In genomic region chr7:51434865-51435264, GRCm38 (mm10) we compare ENCODE assay signal across 10 mouse cellular contexts.
A peak's percentile ranks its signal among the peaks of the same experiment; 100 is the strongest.
DNase-seq lines count a peak whose midpoint lies in the region; ATAC-seq and TF ChIP-seq lines count a peak whose summit lies in the region.
"Had no signal": no experiment of that assay in that cellular context is flagged by ENCODE, and none has a peak within 500 bp of the region (broad histone marks: within the 10 kb centered on the region; RNA-seq: fewer than 3 reads in every experiment).

No protein-coding gene starts in this region.

- DNase-seq in kidney, postnatal 10 days = peak; percentile 42
- DNase-seq in ES-CJ7 (ENCODE audit: low read depth, low spot score) (peak; percentile 25), adipocyte (ENCODE audit: low spot score) (peak; percentile 49)
- DNase-seq in limb, embryonic 14.5 days (ENCODE audit: low spot score) = peak; percentile 56
- DNase-seq in thymus, adult 18-20 months = no peak

- no peak for ATAC-seq in kidney, embryonic 14.5 days (ENCODE audit: low FRiP score, low TSS enrichment)
- peak; percentile 80 for ATAC-seq in forebrain, embryonic 13.5 days
- no peak for ATAC-seq in limb, embryonic 14.5 days (ENCODE audit: low FRiP score, low read depth)
- no peak for ATAC-seq in erythroid progenitor cell, adult 5-6 weeks (replicated peaks; ENCODE audit: low FRiP score, poor library complexity, severe bottlenecking)

- no peaks in the 10 kb centered on the region for H3K9me3 ChIP-seq in kidney, embryonic 14.5 days (ENCODE audit: control insufficient read depth, low read length)
- H3K9me3 ChIP-seq in forebrain, embryonic 13.5 days (replicated peaks) = no peaks in the 10 kb centered on the region
- no peaks in the 10 kb centered on the region for H3K9me3 ChIP-seq in limb, embryonic 14.5 days (ENCODE audit: control insufficient read depth, low read length)
- H3K9me3 ChIP-seq: embryonic facial prominence, embryonic 12.5 days; limb, embryonic 12.5 days had no signal

- no peak overlapping the region for H3K4me2 ChIP-seq in kidney, embryonic 14.5 days (replicated peaks; ENCODE audit: low read depth, low read length)
- no peak overlapping the region for H3K4me2 ChIP-seq in forebrain, embryonic 13.5 days
- H3K4me2 ChIP-seq in limb, embryonic 14.5 days (replicated peaks; ENCODE audit: low read depth, low read length, severe bottlenecking) = no peak overlapping the region
- H3K4me2 ChIP-seq: embryonic facial prominence, embryonic 12.5 days; limb, embryonic 12.5 days had no signal

- H3K27me3 ChIP-seq in kidney, embryonic 14.5 days (ENCODE audit: control insufficient read depth, insufficient read depth, low read length) = no peaks in the 10 kb centered on the region
- no peaks in the 10 kb centered on the region for H3K27me3 ChIP-seq in forebrain, embryonic 13.5 days
- no peaks in the 10 kb centered on the region for H3K27me3 ChIP-seq in limb, embryonic 14.5 days (ENCODE audit: control insufficient read depth, insufficient read depth, low read length)
- H3K27me3 ChIP-seq: embryonic facial prominence, embryonic 12.5 days; limb, embryonic 12.5 days had no signal

- no peaks in the 10 kb centered on the region for H3K4me1 ChIP-seq in kidney, embryonic 14.5 days (ENCODE audit: control insufficient read depth, insufficient read depth, low read length)
- H3K4me1 ChIP-seq in forebrain, embryonic 13.5 days = no peaks in the 10 kb centered on the region
- H3K4me1 ChIP-seq in limb, embryonic 14.5 days (ENCODE audit: control insufficient read depth, insufficient read depth, low read length) = no peaks in the 10 kb centered on the region
- H3K4me1 ChIP-seq: embryonic facial prominence, embryonic 12.5 days; limb, embryonic 12.5 days had no signal

- H3K9ac ChIP-seq in kidney, embryonic 14.5 days (ENCODE audit: low read depth, low read length) = no peak overlapping the region
- H3K9ac ChIP-seq in forebrain, embryonic 13.5 days = no peak overlapping the region
- no peak overlapping the region for H3K9ac ChIP-seq in limb, embryonic 14.5 days (ENCODE audit: low read depth, low read length, severe bottlenecking)
- H3K9ac ChIP-seq: embryonic facial prominence, embryonic 12.5 days; limb, embryonic 12.5 days had no signal

- H3K36me3 ChIP-seq in kidney, embryonic 14.5 days (ENCODE audit: control insufficient read depth, insufficient read depth, low read length) = no peaks in the 10 kb centered on the region
- no peaks in the 10 kb centered on the region for H3K36me3 ChIP-seq in forebrain, embryonic 13.5 days (ENCODE audit: poor library complexity, severe bottlenecking)
- H3K36me3 ChIP-seq in limb, embryonic 14.5 days (ENCODE audit: control insufficient read depth, insufficient read depth, low read length) = no peaks in the 10 kb centered on the region
- H3K36me3 ChIP-seq: embryonic facial prominence, embryonic 12.5 days; limb, embryonic 12.5 days had no signal

- no peak overlapping the region for H3K4me3 ChIP-seq in kidney, embryonic 14.5 days (ENCODE audit: low read length)
- H3K4me3 ChIP-seq in forebrain, embryonic 13.5 days = no peak overlapping the region
- no peak overlapping the region for H3K4me3 ChIP-seq in limb, embryonic 14.5 days (replicated peaks; ENCODE audit: low read length)
- H3K4me3 ChIP-seq: embryonic facial prominence, embryonic 12.5 days; limb, embryonic 12.5 days had no signal

- no peak overlapping the region for H3K27ac ChIP-seq in kidney, embryonic 14.5 days (ENCODE audit: low read depth, low read length)
- no peak overlapping the region for H3K27ac ChIP-seq in forebrain, embryonic 13.5 days
- no peak overlapping the region for H3K27ac ChIP-seq in limb, embryonic 14.5 days (replicated peaks; ENCODE audit: low read depth, low read length)
- H3K27ac ChIP-seq: embryonic facial prominence, embryonic 12.5 days; limb, embryonic 12.5 days had no signal

- no peak for TF ChIP-seq POLR2A in limb, embryonic 14.5 days (IDR thresholded peaks at IDR 0.05; ENCODE audit: borderline replicate concordance, extremely low read depth, insufficient read depth, insufficient read length)

Comparison
In these comparisons a context has a peak if more than half of its experiments do, and no peak if none do; other contexts are left out.
1. DNase-seq: peak in kidney, postnatal 10 days (single experiment), ES-CJ7 (single experiment), adipocyte (single experiment) and limb, embryonic 14.5 days (single experiment); none in thymus, adult 18-20 months (0 of 2).